Mouse (Mus musculus): ENCODE measurements around the gene Nfatc4.

Gene Nfatc4

GRCm38 (mm10) chr14:55822991-55823762, at the start of gene Nfatc4:
TSS of gene Nfatc4 (plus strand) at chr14:55823144.
- DNase-seq (ENCODE audit: low spot score) = peak; percentile 92

- DNase-seq (ENCODE audit: low spot score) = peak; percentile 27
Observed at GRCm38 (mm10) chr14:55776711-55777110, 46.2 kb upstream of the Nfatc4 start.

GRCm38 (mm10) chr14:55777176-55777575, 45.8 kb upstream of the Nfatc4 start:
- DNase-seq (ENCODE audit: low spot score) = peak; percentile 33

- DNase-seq (ENCODE audit: low spot score) = peak; percentile 39
Observed at GRCm38 (mm10) chr14:55777806-55778205, 45.1 kb upstream of the Nfatc4 start.

GRCm38 (mm10) chr14:55778686-55779085, 44.3 kb upstream of the Nfatc4 start:
- peak; percentile 39 for DNase-seq (ENCODE audit: low spot score)

- DNase-seq (ENCODE audit: low spot score) = peak; percentile 47
Observed at GRCm38 (mm10) chr14:55779656-55780055, 43.3 kb upstream of the Nfatc4 start.

- peak; percentile 45 for DNase-seq (ENCODE audit: low spot score)
Observed at GRCm38 (mm10) chr14:55780736-55781135, 42.2 kb upstream of the Nfatc4 start.

- peak; percentile 58 for DNase-seq (ENCODE audit: low spot score)
Observed at GRCm38 (mm10) chr14:55781310-55781709, 41.6 kb upstream of the Nfatc4 start.

- DNase-seq (ENCODE audit: low spot score) = peak; percentile 40
Observed at GRCm38 (mm10) chr14:55782361-55782960, 40.5 kb upstream of the Nfatc4 start.

GRCm38 (mm10) chr14:55783171-55783957, 39.6 kb upstream of the Nfatc4 start:
- DNase-seq (ENCODE audit: low spot score) = peak; percentile 50

GRCm38 (mm10) chr14:55783958-55784235, 39.0 kb upstream of the Nfatc4 start, which contains the start of gene Adcy4:
TSS of gene Adcy4 (minus strand) at chr14:55784095.
- peak; percentile 43 for DNase-seq (ENCODE audit: low spot score)

- no peak for DNase-seq (ENCODE audit: low spot score)
Observed at GRCm38 (mm10) chr14:55785195-55785594, 37.7 kb upstream of the Nfatc4 start.

GRCm38 (mm10) chr14:55787731-55788130, 35.2 kb upstream of the Nfatc4 start:
- DNase-seq (ENCODE audit: low spot score) = peak; percentile 43

- peak; percentile 64 for DNase-seq (ENCODE audit: low spot score)
Observed at GRCm38 (mm10) chr14:55788256-55789050, 34.5 kb upstream of the Nfatc4 start, which contains the start of gene Ripk3. TSS of gene Ripk3 (minus strand) at chr14:55788865.

- no peak for DNase-seq (ENCODE audit: low spot score)
Observed at GRCm38 (mm10) chr14:55793461-55793860, 29.5 kb upstream of the Nfatc4 start.

GRCm38 (mm10) chr14:55793946-55794345, 29.0 kb upstream of the Nfatc4 start:
- DNase-seq (ENCODE audit: low spot score) = peak; percentile 60

- DNase-seq (ENCODE audit: low spot score) = peak; percentile 40
Observed at GRCm38 (mm10) chr14:55795380-55796163, 27.4 kb upstream of the Nfatc4 start.

GRCm38 (mm10) chr14:55814885-55815284, 8.1 kb upstream of the Nfatc4 start:
- peak; percentile 78 for DNase-seq (ENCODE audit: low spot score)

GRCm38 (mm10) chr14:55815310-55815751, 7.6 kb upstream of the Nfatc4 start:
- peak; percentile 82 for DNase-seq (ENCODE audit: low spot score)

- peak; percentile 29 for DNase-seq (ENCODE audit: low spot score)
Observed at GRCm38 (mm10) chr14:55819845-55820405, 3.0 kb upstream of the Nfatc4 start.

GRCm38 (mm10) chr14:55820576-55820975, 2.4 kb upstream of the Nfatc4 start:
- DNase-seq (ENCODE audit: low spot score) = peak; percentile 36
